In the genomic region with DNA sequence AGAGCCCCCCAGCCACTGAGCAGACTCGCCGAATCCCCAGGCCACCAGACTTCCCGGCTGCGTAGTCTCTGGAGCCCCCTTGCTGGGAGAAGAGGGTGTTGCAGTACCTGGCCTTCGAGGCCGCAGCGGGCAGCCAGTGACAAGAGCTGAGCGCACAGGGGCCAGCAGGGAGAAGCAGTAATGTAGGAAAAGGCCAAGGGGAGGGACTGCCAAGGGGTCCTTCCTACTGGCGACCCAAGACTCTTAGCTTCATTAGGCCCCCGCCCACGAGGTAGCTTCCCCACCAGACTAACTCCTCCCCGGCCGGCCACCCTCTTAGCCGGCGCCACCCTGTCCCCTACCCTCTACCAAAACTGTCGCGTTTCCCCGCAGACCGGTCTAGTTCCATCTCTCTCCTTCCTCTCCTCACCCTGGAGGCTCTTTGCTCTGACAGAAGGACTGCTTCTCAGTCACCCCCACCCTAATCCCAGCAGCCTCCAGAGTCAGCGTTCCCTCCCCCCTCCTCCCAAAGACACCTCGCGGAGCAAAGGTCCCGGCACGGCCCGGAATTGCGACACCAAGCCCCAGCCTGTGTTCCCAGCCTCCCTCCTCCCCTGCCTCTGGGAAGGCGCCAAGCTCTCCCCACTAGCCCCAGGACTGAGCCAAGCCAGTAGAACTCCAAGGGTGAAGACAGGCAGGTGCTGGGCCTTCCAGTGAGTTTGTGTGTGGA, we compare ENCODE assay signal across 8 mouse cellular contexts. TPM values are rescaled to one million over a fixed set of nuclear protein-coding genes. Genes with fewer than 3 reads are reported as not detected.
DNase-seq lines count a peak whose midpoint lies in the region; ATAC-seq and TF ChIP-seq lines count a peak whose summit lies in the region.

No protein-coding gene starts in this region.

- no peaks in the 10 kb centered on the region for H3K9me3 ChIP-seq in hindbrain, embryonic 15.5 days
- no peaks in the 10 kb centered on the region for H3K9me3 ChIP-seq in liver, embryonic 11.5 days (ENCODE audit: control insufficient read depth, low read length)

- TF ChIP-seq CTCF in thymus, adult 2 months (IDR thresholded peaks at IDR 0.05; ENCODE audit: borderline replicate concordance, control insufficient read depth, extremely low read depth, insufficient read depth, low read length, poor library complexity), result peak; percentile 75

- H3K27me3 ChIP-seq in hindbrain, embryonic 15.5 days, result no peaks in the 10 kb centered on the region
- 0 out of 2 replicates have a peak, but pooled peaks cover 3% of the 10 kb centered on the region for H3K27me3 ChIP-seq in liver, embryonic 11.5 days (replicated peaks; ENCODE audit: control insufficient read depth, insufficient read depth, low read length)
- no peaks in the 10 kb centered on the region; the same call in 1 of the 2 replicates for H3K27me3 ChIP-seq in thymus, adult 2 months (ENCODE audit: control insufficient read depth, insufficient read depth, low read length)

- no peak for TF ChIP-seq POLR2A in thymus, adult 2 months (IDR thresholded peaks at IDR 0.05; ENCODE audit: control insufficient read depth, extremely low read depth, insufficient read depth, low read length, poor library complexity)

- H3K27ac ChIP-seq in hindbrain, embryonic 15.5 days (replicated peaks), result no peak overlapping the region
- peak overlapping the region; percentile 2; the same call in 1 of the 2 replicates for H3K27ac ChIP-seq in liver, embryonic 11.5 days (ENCODE audit: low read depth, low read length)
- H3K27ac ChIP-seq in thymus, adult 2 months (ENCODE audit: control insufficient read depth, insufficient read depth, low read length), result no peak overlapping the region

- H3K9ac ChIP-seq in hindbrain, embryonic 15.5 days, result peak overlapping the region; percentile 31; the same call in 1 of the 2 replicates
- H3K9ac ChIP-seq in liver, embryonic 11.5 days (ENCODE audit: low read depth, low read length), result peak overlapping the region; percentile 64

- 2% methylated on average over 27 of the region's 27 CpGs for WGBS in hindbrain, embryonic 15.5 days
- WGBS in liver, embryonic 11.5 days, result 3% methylated on average over 27 of the region's 27 CpGs
- WGBS in thymus, adult 2 months, result 9% methylated on average over 27 of the region's 27 CpGs

- H3K4me1 ChIP-seq in hindbrain, embryonic 15.5 days (replicated peaks), result peaks cover 13% of the 10 kb centered on the region
- peaks cover 8% of the 10 kb centered on the region for H3K4me1 ChIP-seq in liver, embryonic 11.5 days (replicated peaks; ENCODE audit: control insufficient read depth, insufficient read depth, low read length)
- peaks cover 5% of the 10 kb centered on the region; the same call in 1 of the 2 replicates for H3K4me1 ChIP-seq in thymus, adult 2 months (replicated peaks; ENCODE audit: control insufficient read depth, insufficient read depth, low read length)

- peak overlapping the region; percentile 62 for H3K4me2 ChIP-seq in hindbrain, embryonic 15.5 days
- peak overlapping the region; percentile 78 for H3K4me2 ChIP-seq in liver, embryonic 11.5 days

- H3K36me3 ChIP-seq in hindbrain, embryonic 15.5 days, result no peaks in the 10 kb centered on the region
- no peaks in the 10 kb centered on the region for H3K36me3 ChIP-seq in liver, embryonic 11.5 days (ENCODE audit: control insufficient read depth, insufficient read depth, low read length)
- H3K36me3 ChIP-seq in thymus, adult 2 months (ENCODE audit: control insufficient read depth, insufficient read depth, low read length), result no peaks in the 10 kb centered on the region

- H3K4me3 ChIP-seq in hindbrain, embryonic 15.5 days, result peak overlapping the region; percentile 28
- peak overlapping the region; percentile 46 for H3K4me3 ChIP-seq in liver, embryonic 11.5 days (ENCODE audit: low read depth, low read length)
- peak overlapping the region; percentile 7; the same call in 1 of the 2 replicates for H3K4me3 ChIP-seq in thymus, adult 2 months (ENCODE audit: control insufficient read depth, insufficient read depth, low read length)

- peak; percentile 67 to 68 for DNase-seq in right cerebral cortex, postnatal 10 days (ENCODE audit: low spot score in 2 of 2)
- no peak for DNase-seq in right cerebral cortex, postnatal 36 days (ENCODE audit: low spot score in 2 of 2)
- peak; percentile 66 to 69 for DNase-seq in cerebellum, postnatal 10 days
- peak; percentile 79 to 85 for DNase-seq in gastrocnemius, adult 8-10 months (ENCODE audit: low spot score in 2 of 2)
- DNase-seq in liver, embryonic 11.5 days (ENCODE audit: low spot score), result peak; percentile 77
- DNase-seq in thymus, adult 2 months, result peak; percentile 66

- ATAC-seq in hindbrain, embryonic 15.5 days (ENCODE audit: low FRiP score, low read depth), result peak; percentile 83
- peak; percentile 81 for ATAC-seq in liver, embryonic 11.5 days (replicated peaks; ENCODE audit: low FRiP score)
- peak; percentile 77 for ATAC-seq in monocyte, adult 5-6 weeks (replicated peaks; ENCODE audit: insufficient number of reproducible peaks, low FRiP score, low TSS enrichment, poor library complexity, severe bottlenecking)

RNA-seq across cellular contexts. Expression of a gene that starts 7.9 kb away (rescaled TPM):
- 10 to 100 TPM; 20.7 to 31.4 (median 24.5) TPM for total RNA-seq in gastrocnemius, adult 8-10 months (2022)
- polyA plus RNA-seq in hindbrain, embryonic 15.5 days (2015; fragmentation: Nextera tagmentation; extraction: Ambion mirVana), result 2.5 and 2.6 TPM in 2 replicates
- 12.2 and 14.6 TPM in 2 replicates for polyA plus RNA-seq in liver, embryonic 11.5 days (2014; fragmentation: Nextera tagmentation; extraction: Ambion mirVana)
- total RNA-seq in monocyte, adult 5-6 weeks (2017), result 6.7 to 13.1 TPM (median 9.3 TPM) in 3 replicates
- 35.2 and 38.8 TPM in 2 replicates for polyA plus RNA-seq in thymus, adult 2 months (2012; rRNA removed)

RNA-seq across cellular contexts. Expression of a gene that starts 7.9 kb away (rescaled TPM):
- total RNA-seq in gastrocnemius, adult 8-10 months (2022), result 10 to 100 TPM; 10.2 to 11.1 (median 10.5) TPM
- polyA plus RNA-seq in hindbrain, embryonic 15.5 days (2015; fragmentation: Nextera tagmentation; extraction: Ambion mirVana), result 36.2 and 37.2 TPM in 2 replicates
- polyA plus RNA-seq in liver, embryonic 11.5 days (2014; fragmentation: Nextera tagmentation; extraction: Ambion mirVana), result 16.2 and 17.8 TPM in 2 replicates
- 16.0 to 20.6 TPM (median 17.2 TPM) in 3 replicates for total RNA-seq in monocyte, adult 5-6 weeks (2017)
- polyA plus RNA-seq in thymus, adult 2 months (2012; rRNA removed), result 31.1 TPM in 2 replicates

RNA-seq across cellular contexts. Expression of a gene that starts 11.1 kb away (rescaled TPM):
- total RNA-seq in gastrocnemius, adult 8-10 months (2022), result 1 to 10 TPM; 1.5 to 3.4 (median 2.2) TPM
- 57.6 and 62.3 TPM in 2 replicates for polyA plus RNA-seq in hindbrain, embryonic 15.5 days (2015; fragmentation: Nextera tagmentation; extraction: Ambion mirVana)
- 13.7 and 14.0 TPM in 2 replicates for polyA plus RNA-seq in liver, embryonic 11.5 days (2014; fragmentation: Nextera tagmentation; extraction: Ambion mirVana)
- 66.0 to 190 TPM (median 155 TPM) in 3 replicates for total RNA-seq in monocyte, adult 5-6 weeks (2017)
- 63.9 and 69.3 TPM in 2 replicates for polyA plus RNA-seq in thymus, adult 2 months (2012; rRNA removed)

RNA-seq across cellular contexts. Expression of a gene that starts 42.0 kb away (rescaled TPM):
- total RNA-seq in gastrocnemius, adult 8-10 months (2022), result 1 to 10 TPM; 1.2 to 3.5 (median 2.0) TPM
- polyA plus RNA-seq in hindbrain, embryonic 15.5 days (2015; fragmentation: Nextera tagmentation; extraction: Ambion mirVana), result 16.3 and 16.6 TPM in 2 replicates
- 12.9 and 15.3 TPM in 2 replicates for polyA plus RNA-seq in liver, embryonic 11.5 days (2014; fragmentation: Nextera tagmentation; extraction: Ambion mirVana)
- total RNA-seq in monocyte, adult 5-6 weeks (2017), result 8.5 to 15.4 TPM (median 8.8 TPM) in 3 replicates
- polyA plus RNA-seq in thymus, adult 2 months (2012; rRNA removed), result 51.2 and 65.7 TPM in 2 replicates

Comparison
In these comparisons a context has a peak if more than half of its experiments do, and no peak if none do; other contexts are left out.
1. DNase-seq: peak in right cerebral cortex, postnatal 10 days (2 of 2), cerebellum, postnatal 10 days (2 of 2), gastrocnemius, adult 8-10 months (2 of 2), liver, embryonic 11.5 days (single experiment) and thymus, adult 2 months (single experiment); none in right cerebral cortex, postnatal 36 days (0 of 2).
2. Peak in every context shown above with its lines, with median percentiles within 50 percentile points of each other: ATAC-seq and H3K4me3 ChIP-seq.